Mouse (Mus musculus) MEL (cell line): Measurements from ENCODE around the gene Dock4. TPM values are rescaled to one million over a fixed set of nuclear protein-coding genes. Genes with fewer than 3 reads are reported as not detected.

ENCODE experiments used
- DNase-seq: peaks from one replicate; pipeline ENCODE4 v3.0.0; 2011; ENCODE audit warnings: low read depth, low spot score
- H3K27ac ChIP-seq: 2 replicates; pipeline ENCODE4 v1.5.1; 2012; ENCODE audit warnings: low read depth, mild to moderate bottlenecking, control low read depth, low read length, moderate library complexity; ENCODE audit not compliant: control insufficient read depth
- H3K27me3 ChIP-seq, 2 experiments: fragments of 150-350 bp in 1 of 2; sonication (generic) in 1 of 2; 2 replicates each; pipeline ENCODE4 v1.6.1; 2012; ENCODE audit warnings: low read length in 2 of 2, mild to moderate bottlenecking in 2 of 2, improper control_type of control experiment in 1 of 2, moderate library complexity in 1 of 2; ENCODE audit not compliant: insufficient read depth in 2 of 2, control insufficient read depth in 1 of 2
- H3K36me3 ChIP-seq, 2 experiments: 2 replicates each; pipeline ENCODE4 v1.6.1; 2012 to 2014; ENCODE audit warnings: low read length in 2 of 2, improper control_type of control experiment in 1 of 2, inconsistent platforms in 1 of 2, mild to moderate bottlenecking in 1 of 2; ENCODE audit not compliant: insufficient read depth in 2 of 2, control insufficient read depth in 1 of 2
- H3K4me1 ChIP-seq, 2 experiments: fragments of 150-350 bp in 1 of 2; sonication (generic) in 1 of 2; 2 replicates each; pipeline ENCODE4 v1.6.1; 2012; ENCODE audit warnings: low read length in 2 of 2, improper control_type of control experiment in 1 of 2, mild to moderate bottlenecking in 1 of 2; ENCODE audit not compliant: insufficient read depth in 2 of 2, control insufficient read depth in 1 of 2
- H3K4me3 ChIP-seq, 2 experiments: fragments of 150-350 bp in 1 of 2; sonication (generic) in 1 of 2; 2 replicates each; pipeline ENCODE4 v1.5.1; 2012; ENCODE audit warnings: low read depth in 2 of 2, low read length in 2 of 2, mild to moderate bottlenecking in 2 of 2, moderate library complexity in 2 of 2, control low read depth in 1 of 2, improper control_type of control experiment in 1 of 2; ENCODE audit not compliant: control insufficient read depth in 1 of 2, insufficient read depth in 1 of 2
- H3K79me2 ChIP-seq: 2 replicates; pipeline ENCODE4 v1.6.1; 2012; ENCODE audit warnings: mild to moderate bottlenecking, low read length, moderate library complexity; ENCODE audit not compliant: control insufficient read depth, poor library complexity, insufficient read depth
- H3K9ac ChIP-seq: 2 replicates; pipeline ENCODE4 v1.6.1; 2012; ENCODE audit warnings: low read depth, mild to moderate bottlenecking, control low read depth, low read length, moderate library complexity; ENCODE audit not compliant: control insufficient read depth, poor library complexity, severe bottlenecking
- H3K9me3 ChIP-seq: fragments of 150-350 bp; sonication (generic); replicated peaks from 2 replicates; pipeline ENCODE4 v1.6.1; 2012; ENCODE audit warnings: mild to moderate bottlenecking, low read length, improper control_type of control experiment, moderate library complexity; ENCODE audit not compliant: insufficient read depth
- CHD1 ChIP-seq: IDR thresholded peaks from 2 replicates; pipeline ENCODE4 v1.6.1; 2012; ENCODE audit warnings: low read depth, mild to moderate bottlenecking, inconsistent platforms, low read length, improper control_type of control experiment
- CHD2 ChIP-seq: IDR thresholded peaks from 2 replicates; pipeline ENCODE4 v1.6.1; 2011; ENCODE audit warnings: low read length, improper control_type of control experiment
- E2F4 ChIP-seq: IDR thresholded peaks from 2 replicates; pipeline ENCODE4 v1.6.1; 2011; ENCODE audit warnings: low read depth, low read length, improper control_type of control experiment, borderline replicate concordance
- ELF1 ChIP-seq: IDR thresholded peaks from 2 replicates; pipeline ENCODE4 v1.6.1; 2014; ENCODE audit warnings: low read depth, mild to moderate bottlenecking, inconsistent platforms, low read length, improper control_type of control experiment, moderate library complexity
- EP300 ChIP-seq, 2 experiments: IDR thresholded peaks; 2 replicates each; pipeline ENCODE4 v1.6.1; 2011; ENCODE audit warnings: improper control_type of control experiment in 2 of 2, low read length in 2 of 2, low read depth in 1 of 2, mild to moderate bottlenecking in 1 of 2
- ETS1 ChIP-seq: IDR thresholded peaks from 2 replicates; pipeline ENCODE4 v1.6.1; 2012; ENCODE audit warnings: low read depth, mild to moderate bottlenecking, inconsistent platforms, low read length, improper control_type of control experiment, moderate library complexity
- GATA1 ChIP-seq: IDR thresholded peaks from 2 replicates; pipeline ENCODE4 v1.6.1; 2011; ENCODE audit warnings: low read depth, low read length, improper control_type of control experiment
- HCFC1 ChIP-seq: IDR thresholded peaks from 2 replicates; pipeline ENCODE4 v1.6.1; 2012; ENCODE audit warnings: low read depth, mild to moderate bottlenecking, inconsistent platforms, low read length, improper control_type of control experiment, moderate library complexity
- JUND ChIP-seq: IDR thresholded peaks from 2 replicates; pipeline ENCODE4 v1.6.1; 2011; ENCODE audit warnings: low read depth, mild to moderate bottlenecking, improper control_type of control experiment, low read length
- MAFK ChIP-seq: IDR thresholded peaks from 2 replicates; pipeline ENCODE4 v1.6.1; 2011; ENCODE audit warnings: low read depth, mild to moderate bottlenecking, low read length, improper control_type of control experiment, borderline replicate concordance
- MAZ ChIP-seq: IDR thresholded peaks from 2 replicates; pipeline ENCODE4 v1.6.1; 2012; ENCODE audit warnings: low read depth, mild to moderate bottlenecking, inconsistent platforms, low read length, improper control_type of control experiment
- MEF2A ChIP-seq: IDR thresholded peaks from 2 replicates; pipeline ENCODE4 v1.6.1; 2014; ENCODE audit warnings: low read depth, mild to moderate bottlenecking, inconsistent platforms, low read length, improper control_type of control experiment; ENCODE audit not compliant: poor library complexity, insufficient replicate concordance, severe bottlenecking; ENCODE audit errors: extremely low read depth
- MYB ChIP-seq: IDR thresholded peaks from 2 replicates; pipeline ENCODE4 v1.6.1; 2011; ENCODE audit warnings: mild to moderate bottlenecking, low read depth, low read length, improper control_type of control experiment
- NELFE ChIP-seq: IDR thresholded peaks from 2 replicates; pipeline ENCODE4 v1.6.1; 2011; ENCODE audit warnings: low read depth, low read length, improper control_type of control experiment
- NRF1 ChIP-seq: IDR thresholded peaks from 2 replicates; pipeline ENCODE4 v1.6.1; 2014; ENCODE audit warnings: low read depth, mild to moderate bottlenecking, inconsistent platforms, low read length, improper control_type of control experiment, moderate library complexity; ENCODE audit not compliant: poor library complexity, insufficient read depth, severe bottlenecking
- POLR2A ChIP-seq, 2 experiments: IDR thresholded peaks; 2 replicates each; pipeline ENCODE4 v1.6.1; 2011 to 2012; ENCODE audit warnings: low read length in 2 of 2, mild to moderate bottlenecking in 2 of 2, control low read depth in 1 of 2, improper control_type of control experiment in 1 of 2, low read depth in 1 of 2, moderate library complexity in 1 of 2; ENCODE audit not compliant: control insufficient read depth in 1 of 2, insufficient read depth in 1 of 2, poor library complexity in 1 of 2
- POLR2AphosphoS2 ChIP-seq: IDR thresholded peaks from 2 replicates; pipeline ENCODE4 v1.6.1; 2011; ENCODE audit warnings: low read length, improper control_type of control experiment
- POLR2AphosphoS5 ChIP-seq: IDR thresholded peaks from 2 replicates; pipeline ENCODE4 v1.6.1; 2012; ENCODE audit warnings: low read depth, borderline replicate concordance, mild to moderate bottlenecking, inconsistent platforms, low read length, moderate library complexity, mixed read lengths
- RCOR1 ChIP-seq: IDR thresholded peaks from 2 replicates; pipeline ENCODE4 v1.6.1; 2012; ENCODE audit warnings: low read depth, mild to moderate bottlenecking, inconsistent platforms, low read length, improper control_type of control experiment
- SIN3A ChIP-seq: IDR thresholded peaks from 2 replicates; pipeline ENCODE4 v1.6.1; 2012; ENCODE audit warnings: low read length, improper control_type of control experiment, inconsistent platforms
- SMC3 ChIP-seq: IDR thresholded peaks from 2 replicates; pipeline ENCODE4 v1.6.1; 2011; ENCODE audit warnings: low read depth, low read length, improper control_type of control experiment
- TAL1 ChIP-seq: IDR thresholded peaks from 2 replicates; pipeline ENCODE4 v1.6.1; 2012; ENCODE audit warnings: mild to moderate bottlenecking, inconsistent platforms, low read length, moderate library complexity, mixed read lengths
- TBP ChIP-seq: IDR thresholded peaks from 2 replicates; pipeline ENCODE4 v1.8.0; 2011; ENCODE audit warnings: low read depth, low read length, improper control_type of control experiment
- USF1 ChIP-seq: IDR thresholded peaks from 2 replicates; pipeline ENCODE4 v1.6.1; 2014; ENCODE audit warnings: low read depth, mild to moderate bottlenecking, inconsistent platforms, low read length, improper control_type of control experiment, moderate library complexity
- USF2 ChIP-seq, 2 experiments: IDR thresholded peaks; 2 replicates each; pipeline ENCODE4 v1.6.1; 2011 to 2012; ENCODE audit warnings: improper control_type of control experiment in 2 of 2, low read length in 2 of 2, borderline replicate concordance in 1 of 2, inconsistent platforms in 1 of 2, low read depth in 1 of 2, mild to moderate bottlenecking in 1 of 2; ENCODE audit not compliant: insufficient read depth in 1 of 2
- ZC3H11A ChIP-seq: IDR thresholded peaks from 2 replicates; pipeline ENCODE4 v1.6.1; 2012; ENCODE audit warnings: low read depth, mild to moderate bottlenecking, inconsistent platforms, low read length, improper control_type of control experiment
- ZKSCAN1 ChIP-seq: IDR thresholded peaks from 2 replicates; pipeline ENCODE4 v1.6.1; 2012; ENCODE audit warnings: low read depth, mild to moderate bottlenecking, inconsistent platforms, low read length, improper control_type of control experiment, moderate library complexity
- ZMIZ1 ChIP-seq: IDR thresholded peaks from 2 replicates; pipeline ENCODE4 v1.6.1; 2012; ENCODE audit warnings: low read depth, mild to moderate bottlenecking, inconsistent platforms, low read length, improper control_type of control experiment, moderate library complexity
- polyA plus RNA-seq, 2 experiments: library from polyadenylated mRNA; stranded (reverse) in 1 of 2; unstranded in 1 of 2; fragments of >175 nt in 1 of 2; fragments of >200 nt in 1 of 2; gene quantifications; 2 replicates each; pipeline versions ENCODE4 v1.2.1 to v1.2.4; 2012; ENCODE audit warnings: low replicate concordance in 2 of 2, low read depth in 1 of 2; ENCODE audit not compliant: insufficient read length in 2 of 2, insufficient read depth in 1 of 2, missing spikeins in 1 of 2
- total RNA-seq: library from RNA; depleted of rRNA; stranded (reverse); fragments of 300-350 nt; gene quantifications from 2 replicates; pipeline ENCODE4 v1.2.3, GENCODE M21; 2012

The Dock4 gene
- total and polyA plus RNA-seq, 3 experiments = 0.08 to 0.17 TPM; not detected in 1

GRCm38 (mm10) chr12:40605565-40605964, 159.8 kb downstream of the Dock4 start:
- Histone ChIP-seq H3K79me2 (no peaks in the 10 kb centered on the region), H3K9ac (no peak overlapping the region), H3K27ac (no peak overlapping the region), H3K9me3 (no peaks in the 10 kb centered on the region), H3K36me3 (no peaks in the 10 kb centered on the region), H3K4me1 (no peaks in the 10 kb centered on the region), H3K4me3 (no peak overlapping the region), H3K27me3 (no peaks in the 10 kb centered on the region)
- TF ChIP-seq POLR2AphosphoS2 = no peak
- no peak for TF ChIP-seq E2F4
- TF ChIP-seq GATA1 = no peak
- TF ChIP-seq USF1 = no peak
- TF ChIP-seq SIN3A = no peak
- no peak for TF ChIP-seq MAZ
- TF ChIP-seq USF2 (IDR thresholded peaks at IDR 0.05; ENCODE audit: borderline replicate concordance in 1 of 2, insufficient read depth in 1 of 2, low read depth in 1 of 2, low read length in 2 of 2) = no peak
- no peak for TF ChIP-seq MAFK
- TF ChIP-seq JUND = no peak
- no peak for TF ChIP-seq CHD1
- no peak for TF ChIP-seq SMC3
- TF ChIP-seq POLR2AphosphoS5 = no peak
- TF ChIP-seq ZMIZ1 = no peak
- no peak for TF ChIP-seq MYB
- no peak for DNase-seq

- no peak for TF ChIP-seq MAZ
- no peak for TF ChIP-seq TAL1
- no peak for TF ChIP-seq TBP
- TF ChIP-seq HCFC1 = no peak
- TF ChIP-seq POLR2AphosphoS2 = no peak
- TF ChIP-seq ZMIZ1 = no peak
- no peak for TF ChIP-seq NRF1
- TF ChIP-seq RCOR1 = no peak
- TF ChIP-seq CHD2 = no peak
- TF ChIP-seq NELFE = no peak
- no peak for TF ChIP-seq POLR2A (IDR thresholded peaks at IDR 0.05; ENCODE audit: control insufficient read depth in 1 of 2, insufficient read depth in 1 of 2, low read depth in 1 of 2, low read length in 2 of 2, poor library complexity in 1 of 2)
- no peak for TF ChIP-seq SIN3A
- no peak for TF ChIP-seq ZKSCAN1
- no peak for TF ChIP-seq ETS1
- no peak for TF ChIP-seq MAFK
- no peak for TF ChIP-seq ELF1
- no peak for TF ChIP-seq MEF2A
- TF ChIP-seq EP300 (IDR thresholded peaks at IDR 0.05; ENCODE audit: low read depth in 1 of 2, low read length in 2 of 2) = no peak
- TF ChIP-seq ZC3H11A = no peak
- TF ChIP-seq, all 39 proteins: peak for 0
- Histone ChIP-seq H3K79me2 (no peaks in the 10 kb centered on the region), H3K4me1 (no peaks in the 10 kb centered on the region), H3K27ac (no peak overlapping the region), H3K36me3 (no peaks in the 10 kb centered on the region; a peak in 1 of 4 replicates), H3K4me3 (no peak overlapping the region), H3K27me3 (no peaks in the 10 kb centered on the region), H3K9me3 (no peaks in the 10 kb centered on the region), H3K9ac (no peak overlapping the region)
- no peak for DNase-seq
Observed at GRCm38 (mm10) chr12:40622926-40623325, 177.2 kb downstream of the Dock4 start.
